Mouse (Mus musculus): ENCODE data around the gene Mosmo. TPM values are rescaled to one million over a fixed set of nuclear protein-coding genes. Genes with fewer than 3 reads are reported as not detected.

Mosmo gene
- polyA plus RNA-seq, 1 experiment from 2014 or later: 15.6 TPM

Other genes starting within 250 kb of the Mosmo start
- gene Uqcrc2, start 42.4 kb upstream of the Mosmo start, polyA plus RNA-seq (2015; fragmentation: Nextera tagmentation; extraction: Ambion mirVana): 217 and 226 TPM in 2 replicates
- gene Pdzd9, start 7.3 kb upstream of the Mosmo start, polyA plus RNA-seq (2015; fragmentation: Nextera tagmentation; extraction: Ambion mirVana): 0.27 and 0.34 TPM in 2 replicates
- gene Vwa3a, start 61.7 kb downstream of the Mosmo start, polyA plus RNA-seq (2015; fragmentation: Nextera tagmentation; extraction: Ambion mirVana): 0.92 and 1.2 TPM in 2 replicates
- gene Gm5737, start 134.7 kb downstream of the Mosmo start, polyA plus RNA-seq (2015; fragmentation: Nextera tagmentation; extraction: Ambion mirVana): not detected in 2 replicates
- gene Eef2k, start 165.2 kb downstream of the Mosmo start, polyA plus RNA-seq (2015; fragmentation: Nextera tagmentation; extraction: Ambion mirVana): 33.7 and 35.1 TPM in 2 replicates
- 31.6 and 31.9 TPM in 2 replicates for gene Polr3e, start 240.1 kb downstream of the Mosmo start, polyA plus RNA-seq (2015; fragmentation: Nextera tagmentation; extraction: Ambion mirVana)

All from forebrain, embryonic 15.5 days (tissue).